27 mouse cellular contexts compared by ENCODE assay signal in the genomic region with DNA sequence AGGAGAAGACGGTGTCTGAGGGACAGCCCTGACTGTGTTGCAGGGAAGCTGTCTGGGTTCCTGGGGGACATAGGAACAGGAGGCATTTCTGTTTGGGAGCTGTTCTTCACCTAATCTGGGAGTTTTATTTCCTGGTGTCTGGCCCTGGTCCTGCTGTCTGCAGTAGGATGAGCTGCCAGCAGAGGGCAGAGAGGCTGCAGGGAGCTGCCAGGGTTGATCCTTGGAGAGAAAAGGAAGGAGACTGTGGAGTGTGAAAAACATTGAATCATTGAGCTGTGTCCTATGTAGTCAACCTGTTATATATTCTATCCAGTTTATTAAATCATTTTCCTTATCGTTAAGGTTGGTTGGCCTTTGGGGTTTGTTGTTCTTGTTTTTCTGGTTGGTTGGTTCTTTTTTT. TPM values are rescaled to one million over a fixed set of nuclear protein-coding genes. Genes with fewer than 3 reads are reported as not detected.
DNase-seq lines count a peak whose midpoint lies in the region; ATAC-seq and TF ChIP-seq lines count a peak whose summit lies in the region.
"Not testable (repeated sequence)": the region's sequence is repeated elsewhere in the genome, so short reads cannot be mapped to it uniquely, and the experiment has no call there.
"Had no signal": no experiment of that assay in that cellular context is flagged by ENCODE, and none has a peak within 500 bp of the region (broad histone marks: within the 10 kb centered on the region; RNA-seq: fewer than 3 reads in every experiment).

No protein-coding gene starts in this region.

- not testable (repeated sequence) for H3K36me3 ChIP-seq in forebrain, embryonic 14.5 days (ENCODE audit: control insufficient read depth, insufficient read depth, low read length); heart, embryonic 12.5 days; hindbrain, embryonic 16.5 days (ENCODE audit: control insufficient read depth, insufficient read depth, low read length); kidney, embryonic 15.5 days; midbrain, postnatal 0 days (ENCODE audit: insufficient read depth, low read length); stomach, postnatal 0 days (ENCODE audit: control insufficient read depth, insufficient read depth, low read length)

- not testable (repeated sequence) for H3K27me3 ChIP-seq in forebrain, embryonic 14.5 days (replicated peaks; ENCODE audit: control insufficient read depth, insufficient read depth, low read length); heart, embryonic 12.5 days (replicated peaks); hindbrain, embryonic 16.5 days (replicated peaks; ENCODE audit: control insufficient read depth, insufficient read depth, low read length); kidney, embryonic 15.5 days; midbrain, postnatal 0 days (ENCODE audit: insufficient read depth, low read length); stomach, postnatal 0 days (ENCODE audit: control insufficient read depth, insufficient read depth, low read length)

- not testable (repeated sequence) for H3K27ac ChIP-seq in forebrain, embryonic 14.5 days (ENCODE audit: low read depth, low read length); heart, embryonic 12.5 days (ENCODE audit: poor library complexity, severe bottlenecking); hindbrain, embryonic 16.5 days (ENCODE audit: low read depth, low read length); kidney, embryonic 15.5 days; midbrain, postnatal 0 days (ENCODE audit: low read depth, low read length); stomach, postnatal 0 days (replicated peaks)

- H3K4me3 ChIP-seq in forebrain, embryonic 14.5 days (ENCODE audit: low read depth, low read length); heart, embryonic 12.5 days; hindbrain, embryonic 16.5 days (ENCODE audit: low read length); kidney, embryonic 15.5 days (replicated peaks); midbrain, postnatal 0 days (ENCODE audit: low read depth, low read length); stomach, postnatal 0 days (ENCODE audit: low read depth, low read length): not testable (repeated sequence)

- not testable (repeated sequence) for TF ChIP-seq CTCF in midbrain, postnatal 0 days (IDR thresholded peaks at IDR 0.05); stomach, postnatal 0 days (IDR thresholded peaks at IDR 0.05; ENCODE audit: low read depth)

- not testable (repeated sequence) for H3K4me1 ChIP-seq in forebrain, embryonic 14.5 days (ENCODE audit: control insufficient read depth, insufficient read depth, low read length); heart, embryonic 12.5 days (replicated peaks); hindbrain, embryonic 16.5 days (ENCODE audit: control insufficient read depth, insufficient read depth, low read depth, low read length); kidney, embryonic 15.5 days; midbrain, postnatal 0 days (ENCODE audit: insufficient read depth, low read length); stomach, postnatal 0 days (replicated peaks; ENCODE audit: control insufficient read depth, insufficient read depth)

- WGBS in forebrain, embryonic 14.5 days, result no CpG with 5 or more reads among the region's 2 CpGs
- 100% methylated on average over 1 of the region's 2 CpGs for WGBS in heart, embryonic 12.5 days
- WGBS in hindbrain, embryonic 16.5 days, result no CpG with 5 or more reads among the region's 2 CpGs
- no CpG with 5 or more reads among the region's 2 CpGs for WGBS in kidney, embryonic 15.5 days
- WGBS in midbrain, postnatal 0 days, result no CpG with 5 or more reads among the region's 2 CpGs
- WGBS in stomach, postnatal 0 days, result no CpG with 5 or more reads among the region's 2 CpGs

- TF ChIP-seq EP300 in stomach, postnatal 0 days (optimal IDR thresholded peaks at IDR 0.05), result not testable (repeated sequence)

- not testable (repeated sequence) for H3K9me3 ChIP-seq in forebrain, embryonic 14.5 days (replicated peaks; ENCODE audit: control insufficient read depth, low read length); heart, embryonic 12.5 days (replicated peaks); hindbrain, embryonic 16.5 days (ENCODE audit: control insufficient read depth, low read length); kidney, embryonic 15.5 days (replicated peaks); midbrain, postnatal 0 days (ENCODE audit: low read length); stomach, postnatal 0 days (ENCODE audit: control insufficient read depth, low read length)

- not testable (repeated sequence) for H3K9ac ChIP-seq in forebrain, embryonic 14.5 days (ENCODE audit: low read length); heart, embryonic 12.5 days; hindbrain, embryonic 16.5 days (ENCODE audit: low read depth, low read length); kidney, embryonic 15.5 days; midbrain, postnatal 0 days (replicated peaks; ENCODE audit: low read length, poor library complexity, severe bottlenecking); stomach, postnatal 0 days (ENCODE audit: low read length)

- peak; percentile 77 for ATAC-seq in cerebellum, adult (ENCODE audit: insufficient number of reproducible peaks, low FRiP score, low TSS enrichment)
- peak; percentile 73; the same call in 1 of the 2 replicates for ATAC-seq in forebrain, embryonic 14.5 days
- ATAC-seq in heart, embryonic 12.5 days (ENCODE audit: insufficient number of reproducible peaks, low FRiP score), result 0 out of 2 replicates have a peak, but pooled peaks have one; percentile 12
- 0 out of 2 replicates have a peak, but pooled peaks have one; percentile 61 for ATAC-seq in hindbrain, embryonic 16.5 days
- peak; percentile 66; the same call in 1 of the 2 replicates for ATAC-seq in kidney, embryonic 15.5 days (replicated peaks; ENCODE audit: low FRiP score)
- peak; percentile 63 for ATAC-seq in megakaryocyte, adult 5-6 weeks (ENCODE audit: poor library complexity, severe bottlenecking)
- peak; percentile 53; the same call in 1 of the 2 replicates for ATAC-seq in midbrain, postnatal 0 days (ENCODE audit: low FRiP score)
- peak; percentile 72 for ATAC-seq in stomach, postnatal 0 days (ENCODE audit: low FRiP score, low TSS enrichment)

- DNase-seq in forebrain, embryonic 14.5 days (ENCODE audit: low spot score); midbrain, postnatal 0 days (ENCODE audit: low spot score); stomach, postnatal 0 days (ENCODE audit: low spot score): not testable (repeated sequence)

- H3K4me2 ChIP-seq in forebrain, embryonic 14.5 days (ENCODE audit: low read length); heart, embryonic 12.5 days; hindbrain, embryonic 16.5 days (ENCODE audit: low read length); kidney, embryonic 15.5 days; midbrain, postnatal 0 days (ENCODE audit: low read depth, low read length, poor library complexity, severe bottlenecking); stomach, postnatal 0 days (replicated peaks; ENCODE audit: low read depth): not testable (repeated sequence)

RNA-seq across cellular contexts. Expression of a gene that starts 9.4 kb away (rescaled TPM):
- not detected in 2 replicates for polyA plus RNA-seq in forebrain, embryonic 14.5 days (2014; fragmentation: Nextera tagmentation; extraction: Ambion mirVana)
- polyA plus RNA-seq in heart, embryonic 12.5 days (2016; fragmentation: Nextera tagmentation; extraction: Ambion mirVana), result not detected in 2 replicates
- not detected in 2 replicates for polyA plus RNA-seq in hindbrain, embryonic 16.5 days (2015; fragmentation: Nextera tagmentation; extraction: Ambion mirVana)
- polyA plus RNA-seq in kidney, embryonic 15.5 days (2015; fragmentation: Nextera tagmentation; extraction: Ambion mirVana), result not detected in 2 replicates
- total RNA-seq in megakaryocyte, adult 5-6 weeks (2015), result not detected in 2 replicates
- total RNA-seq in megakaryocyte, adult 5-6 weeks (2017), result not detected in 2 replicates
- not detected in 2 replicates for total RNA-seq in midbrain, postnatal 0 days (2014; rRNA removed)
- not detected in 2 replicates for polyA plus RNA-seq in midbrain, postnatal 0 days (2015; fragmentation: Nextera tagmentation; extraction: Ambion mirVana)
- 0.01 TPM in 1 of 2 replicates, not detected in the other for polyA plus RNA-seq in stomach, postnatal 0 days (2015; fragmentation: Nextera tagmentation; extraction: Ambion mirVana)
- total RNA-seq: CH12.LX had no signal
- polyA plus RNA-seq: embryonic facial prominence, embryonic 12.5 days; erythroblast, embryonic 14.5 days; frontal cortex, adult 2 months; hindbrain, embryonic 10.5 days; limb, embryonic 15.5 days; liver, embryonic 14.5 days; lung, embryonic 15.5 days; midbrain, embryonic 11.5 days; myocyte; stomach, embryonic 16.5 days had no signal

RNA-seq across cellular contexts. Expression of a gene that starts 39.3 kb away (rescaled TPM):
- not detected in 2 replicates for polyA plus RNA-seq in forebrain, embryonic 14.5 days (2014; fragmentation: Nextera tagmentation; extraction: Ambion mirVana)
- polyA plus RNA-seq in heart, embryonic 12.5 days (2016; fragmentation: Nextera tagmentation; extraction: Ambion mirVana), result not detected in 2 replicates
- 0.11 and 0.41 TPM in 2 replicates for polyA plus RNA-seq in hindbrain, embryonic 16.5 days (2015; fragmentation: Nextera tagmentation; extraction: Ambion mirVana)
- polyA plus RNA-seq in kidney, embryonic 15.5 days (2015; fragmentation: Nextera tagmentation; extraction: Ambion mirVana), result not detected in 2 replicates
- not detected in 2 replicates for total RNA-seq in megakaryocyte, adult 5-6 weeks (2015)
- not detected in 2 replicates for total RNA-seq in megakaryocyte, adult 5-6 weeks (2017)
- total RNA-seq in midbrain, postnatal 0 days (2014; rRNA removed), result 0.93 and 0.99 TPM in 2 replicates
- polyA plus RNA-seq in midbrain, postnatal 0 days (2015; fragmentation: Nextera tagmentation; extraction: Ambion mirVana), result 0.04 and 0.12 TPM in 2 replicates
- not detected in 2 replicates for polyA plus RNA-seq in stomach, postnatal 0 days (2015; fragmentation: Nextera tagmentation; extraction: Ambion mirVana)
- total RNA-seq: adrenal gland, adult 8-10 months; CH12.LX; gastrocnemius, adult 2 months; gastrocnemius, postnatal 4 days; MEL had no signal
- polyA plus RNA-seq: embryonic facial prominence, embryonic 12.5 days; erythroblast, embryonic 14.5 days; heart, embryonic 16.5 days; hindbrain, embryonic 10.5 days; intestine, postnatal 0 days; limb, embryonic 15.5 days; liver, embryonic 14.5 days; lung, embryonic 15.5 days; midbrain, embryonic 11.5 days; myocyte; small intestine, adult 2 months; stomach, embryonic 16.5 days; thymus, adult 2 months had no signal

Comparison
In these comparisons a context has a peak if more than half of its experiments do, and no peak if none do; other contexts are left out.
1. ATAC-seq: peak in every context shown above with its lines; median percentile 77 in cerebellum, adult; 73 in forebrain, embryonic 14.5 days; 72 in stomach, postnatal 0 days; 66 in kidney, embryonic 15.5 days; 63 in megakaryocyte, adult 5-6 weeks; 61 in hindbrain, embryonic 16.5 days; 53 in midbrain, postnatal 0 days; 12 in heart, embryonic 12.5 days.